Mouse (Mus musculus) limb, embryonic 11.5 days (tissue): Measurements from ENCODE around the gene Armc5. TPM values are rescaled to one million over a fixed set of nuclear protein-coding genes. Genes with fewer than 3 reads are reported as not detected.

ENCODE experiments used
- ATAC-seq: fragments of 200-750 bp; cut with Nextera tagmentation; 2 replicates; pipeline ENCODE4 v1.8.0; 2017; ENCODE audit warnings: low read depth; ENCODE audit not compliant: insufficient number of reproducible peaks, low FRiP score, low TSS enrichment
- DNase-seq: peaks from one replicate; pipeline ENCODE4 v3.0.0-alpha.2; 2015; ENCODE audit warnings: low spot score
- H3K27ac ChIP-seq: fragments of 300-500 bp; sonication (generic); replicated peaks from 2 replicates; pipeline ENCODE4 v1.5.1; 2014; ENCODE audit warnings: low read depth, mild to moderate bottlenecking, low read length
- H3K27me3 ChIP-seq: fragments of 300-500 bp; sonication (generic); 2 replicates; pipeline ENCODE4 v1.6.1; 2014; ENCODE audit warnings: mild to moderate bottlenecking, low read length, mixed read lengths; ENCODE audit not compliant: control insufficient read depth, insufficient read depth
- H3K36me3 ChIP-seq: fragments of 300-500 bp; sonication (generic); 2 replicates; pipeline ENCODE4 v1.6.1; 2014; ENCODE audit warnings: mild to moderate bottlenecking, low read length, moderate library complexity, mixed read lengths; ENCODE audit not compliant: control insufficient read depth, insufficient read depth
- H3K4me1 ChIP-seq: fragments of 300-500 bp; sonication (generic); 2 replicates; pipeline ENCODE4 v1.6.1; 2014; ENCODE audit warnings: low read length, mixed read lengths; ENCODE audit not compliant: control insufficient read depth, insufficient read depth
- H3K4me2 ChIP-seq: fragments of 300-500 bp; sonication (generic); 2 replicates; pipeline ENCODE4 v1.6.1; 2014; ENCODE audit warnings: low read depth, mild to moderate bottlenecking, moderate library complexity; ENCODE audit not compliant: severe bottlenecking
- H3K4me3 ChIP-seq: fragments of 300-500 bp; sonication (generic); 2 replicates; pipeline ENCODE4 v1.5.1; 2014; ENCODE audit warnings: low read depth, low read length
- H3K9ac ChIP-seq: fragments of 300-500 bp; sonication (generic); 2 replicates; pipeline ENCODE4 v1.6.1; 2014; ENCODE audit warnings: mild to moderate bottlenecking, low read length
- H3K9me3 ChIP-seq: fragments of 300-500 bp; sonication (generic); 2 replicates; pipeline ENCODE4 v1.6.1; 2016; ENCODE audit warnings: low read length; ENCODE audit not compliant: control insufficient read depth
- WGBS: fragments of 180-500 bp; shearing (Covaris S2); extraction: QIAGEN DNeasy Blood & Tissue Kit; methylation state at CpG from one replicate; pipeline ENCODE4 v1.1.7; 2014; 5-methylcytosine and 5-hydroxymethylcytosine counted together
- polyA plus RNA-seq: library from polyadenylated mRNA; unstranded; fragments of >200 nt; fragmentation: Nextera tagmentation; extraction: Ambion mirVana; gene quantifications from 2 replicates; pipeline ENCODE4 v1.2.1, GENCODE M21; 2014

The Armc5 gene
- 9.7 and 10.0 TPM in 2 replicates for polyA plus RNA-seq

GRCm38 (mm10) chr7:128236856-128237592 lies at the start of gene Armc5:
Armc5 (plus strand) TSS chr7:128237342.
- Histone ChIP-seq H3K27me3 (no peaks in the 10 kb centered on the region), H3K4me1 (peaks cover 6% of the 10 kb centered on the region; the same call in 1 of the 2 replicates), H3K27ac (peak within 1 kb of the TSS; percentile 90), H3K9me3 (no peaks in the 10 kb centered on the region), H3K4me3 (peak within 1 kb of the TSS; percentile 63), H3K9ac (peak within 1 kb of the TSS; percentile 77), H3K36me3 (peaks cover 3% of the 10 kb centered on the region; the same call in 1 of the 2 replicates), H3K4me2 (peak within 1 kb of the TSS; percentile 84)
- peak; percentile 13; the same call in 1 of the 2 replicates for ATAC-seq
- peak; percentile 92 for DNase-seq
- WGBS = 25% methylated on average over 37 of the region's 37 CpGs

- no peak for ATAC-seq
- H3K36me3 ChIP-seq = no peaks in the 10 kb centered on the region
Measured at GRCm38 (mm10) chr7:128201607-128202006, 35.5 kb upstream of the Armc5 start.

GRCm38 (mm10) chr7:128203071-128203470 lies 34.1 kb upstream of the Armc5 start:
- Histone ChIP-seq H3K9ac (no peak overlapping the region), H3K27ac (no peak overlapping the region), H3K36me3 (no peaks in the 10 kb centered on the region), H3K4me2 (no peak overlapping the region), H3K4me1 (no peaks in the 10 kb centered on the region), H3K4me3 (no peak overlapping the region), H3K27me3 (no peaks in the 10 kb centered on the region), H3K9me3 (no peaks in the 10 kb centered on the region)
- ATAC-seq (no peak), DNase-seq (no peak)
- 88% methylated on average over 9 of the region's 9 CpGs for WGBS

More at GRCm38 (mm10) chr7:128201607-128202006, 35.5 kb upstream of the Armc5 start:
- H3K4me3 ChIP-seq = no peak overlapping the region
- H3K4me2 ChIP-seq = no peak overlapping the region
- H3K9me3 ChIP-seq = no peaks in the 10 kb centered on the region
- no peaks in the 10 kb centered on the region for H3K27me3 ChIP-seq
- no peak overlapping the region for H3K9ac ChIP-seq
- WGBS = 85% methylated on average over 9 of the region's 9 CpGs
- DNase-seq = no peak
- no peaks in the 10 kb centered on the region for H3K4me1 ChIP-seq
- no peak overlapping the region for H3K27ac ChIP-seq

GRCm38 (mm10) chr7:128204179-128204578 lies 33.0 kb upstream of the Armc5 start:
- no peaks in the 10 kb centered on the region for H3K27me3 ChIP-seq
- DNase-seq = no peak

GRCm38 (mm10) chr7:128205695-128206094 lies 31.4 kb upstream of the Armc5 start:
- H3K27me3 ChIP-seq = no peaks in the 10 kb centered on the region
- H3K27ac ChIP-seq = no peak overlapping the region
- H3K9me3 ChIP-seq = no peaks in the 10 kb centered on the region
- H3K4me2 ChIP-seq = no peak overlapping the region
- WGBS = 82% methylated on average over 18 of the region's 18 CpGs
- no peak overlapping the region for H3K9ac ChIP-seq
- DNase-seq (no peak), ATAC-seq (no peak)
- H3K4me1 ChIP-seq = no peaks in the 10 kb centered on the region
- no peaks in the 10 kb centered on the region for H3K36me3 ChIP-seq
- no peak overlapping the region for H3K4me3 ChIP-seq

More at GRCm38 (mm10) chr7:128204179-128204578, 33.0 kb upstream of the Armc5 start:
- Histone ChIP-seq H3K27ac (no peak overlapping the region), H3K4me3 (no peak overlapping the region), H3K36me3 (no peaks in the 10 kb centered on the region), H3K4me2 (no peak overlapping the region), H3K9ac (no peak overlapping the region), H3K9me3 (no peaks in the 10 kb centered on the region), H3K4me1 (no peaks in the 10 kb centered on the region)
- WGBS = 93% methylated on average over 8 of the region's 8 CpGs
- no peak for ATAC-seq

GRCm38 (mm10) chr7:128206152-128206551 lies 31.0 kb upstream of the Armc5 start, which contains the start of gene Cox6a2:
Cox6a2 (minus strand) TSS chr7:128206387.
- Histone ChIP-seq H3K27ac (no peak within 1 kb of the TSS), H3K36me3 (no peaks in the 10 kb centered on the region), H3K4me2 (no peak within 1 kb of the TSS), H3K4me1 (no peaks in the 10 kb centered on the region), H3K9ac (no peak within 1 kb of the TSS), H3K27me3 (no peaks in the 10 kb centered on the region), H3K9me3 (no peaks in the 10 kb centered on the region), H3K4me3 (no peak within 1 kb of the TSS)
- WGBS = 85% methylated on average over 6 of the region's 6 CpGs
- no peak for DNase-seq
- no peak for ATAC-seq

- Histone ChIP-seq H3K4me1 (no peaks in the 10 kb centered on the region), H3K9me3 (no peaks in the 10 kb centered on the region), H3K4me2 (no peak overlapping the region), H3K4me3 (no peak overlapping the region), H3K27me3 (no peaks in the 10 kb centered on the region), H3K36me3 (no peaks in the 10 kb centered on the region), H3K27ac (no peak overlapping the region), H3K9ac (no peak overlapping the region)
- ATAC-seq = no peak
- peak; percentile 70 for DNase-seq
- 9% methylated on average over 4 of the region's 4 CpGs for WGBS
Measured at GRCm38 (mm10) chr7:128208187-128208586, 29.0 kb upstream of the Armc5 start.

GRCm38 (mm10) chr7:128209826-128210225 lies 27.3 kb upstream of the Armc5 start:
- no peak for DNase-seq
- H3K36me3 ChIP-seq = no peaks in the 10 kb centered on the region
- H3K27ac ChIP-seq = no peak overlapping the region
- H3K4me3 ChIP-seq = no peak overlapping the region
- 61% methylated on average over 3 of the region's 3 CpGs for WGBS
- H3K27me3 ChIP-seq = no peaks in the 10 kb centered on the region
- H3K9me3 ChIP-seq = no peaks in the 10 kb centered on the region
- ATAC-seq = no peak
- H3K4me2 ChIP-seq = no peak overlapping the region
- no peaks in the 10 kb centered on the region for H3K4me1 ChIP-seq
- no peak overlapping the region for H3K9ac ChIP-seq
